Mouse (Mus musculus) cerebellum, adult (tissue): ENCODE measurements around the gene Ankrd34a.
A peak's percentile ranks its signal among the peaks of the same experiment; 100 is the strongest.

Experiments used
- ATAC-seq: cut with Nextera tagmentation; 2 replicates; pipeline ENCODE4 v1.9.2; 2017; ENCODE audit warnings: mild to moderate bottlenecking, moderate library complexity, mixed read lengths; ENCODE audit not compliant: insufficient number of reproducible peaks, low FRiP score, low TSS enrichment

The Ankrd34a gene

DNA sequence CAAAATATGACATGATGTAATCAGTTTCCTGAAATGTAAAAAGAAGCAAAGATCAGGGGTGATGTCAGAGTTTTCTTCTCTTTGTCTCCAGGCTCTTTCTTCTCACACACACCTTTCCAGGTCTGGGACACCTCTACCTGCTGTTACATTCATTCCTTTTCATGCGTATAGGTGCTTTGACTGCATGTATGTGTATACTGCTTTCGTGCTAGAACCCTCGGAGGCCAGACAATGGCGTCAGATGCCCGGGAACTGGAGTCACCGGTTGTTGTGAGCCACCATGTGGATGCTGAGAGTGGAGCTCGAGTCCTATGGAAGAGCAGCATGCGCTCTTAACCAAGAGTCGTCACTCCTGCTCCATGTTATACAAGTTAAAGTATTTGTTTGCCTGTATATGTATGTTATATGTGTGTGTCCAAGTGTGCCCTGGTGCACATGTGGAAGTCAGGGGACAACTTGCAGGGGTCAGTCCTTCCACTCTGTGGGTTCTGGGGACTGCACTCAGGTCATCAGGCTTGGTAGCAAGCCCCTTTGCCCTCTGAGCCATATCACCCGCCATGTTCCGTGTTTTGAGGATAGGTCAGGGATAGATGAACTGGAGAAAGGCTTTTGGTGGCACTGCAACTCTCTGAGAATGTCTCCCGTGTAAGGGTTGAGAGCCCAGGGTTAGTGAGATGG lies 17.7 kb upstream of the Ankrd34a start:
- no peak for ATAC-seq

DNA sequence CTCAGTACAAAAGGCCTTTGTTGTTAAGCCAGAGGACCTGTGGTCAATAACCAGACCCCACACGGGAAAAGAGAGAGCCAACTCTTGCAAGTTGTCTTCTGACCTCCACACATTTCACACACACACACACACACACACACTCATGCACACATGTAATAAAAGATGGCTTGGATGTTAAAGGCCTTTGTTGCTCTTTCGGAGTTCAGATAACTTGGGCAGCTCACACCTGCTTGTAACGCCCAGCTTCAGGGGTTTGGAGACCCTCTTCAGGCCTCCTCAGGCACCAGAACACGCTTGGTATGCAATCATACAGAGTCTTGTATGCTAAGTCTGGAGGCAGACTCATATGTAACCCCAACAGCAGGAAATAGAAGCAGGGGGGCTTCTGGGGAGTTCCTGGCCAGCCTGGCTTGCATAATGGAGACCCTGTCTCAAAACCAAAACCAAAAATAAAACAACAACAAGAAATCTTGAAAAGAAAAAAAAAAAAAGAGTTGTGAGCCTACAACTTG lies 17.1 kb upstream of the Ankrd34a start:
- ATAC-seq = no peak

- ATAC-seq = peak; percentile 82
Measured at GRCm38 (mm10) chr3:96579885-96580454, 16.5 kb upstream of the Ankrd34a start.

DNA sequence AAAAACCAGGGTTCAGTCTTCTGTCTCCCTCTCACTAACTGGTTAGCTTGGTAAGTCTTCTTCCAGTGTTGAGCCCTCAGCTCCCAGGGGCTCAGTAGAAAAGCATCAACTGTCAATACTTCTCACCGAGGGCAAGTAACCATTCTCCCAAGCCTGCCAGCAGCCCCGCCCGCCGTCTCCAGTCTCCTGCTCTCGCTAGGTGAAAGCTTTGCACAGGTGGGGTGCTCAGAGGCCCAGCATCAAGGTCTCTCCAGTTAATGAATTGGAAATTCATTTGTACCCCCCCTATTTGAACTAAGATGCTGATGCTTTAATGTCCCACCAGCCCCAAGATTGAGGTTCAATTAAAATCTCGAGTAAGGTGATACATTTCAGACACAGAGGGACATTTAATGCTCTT lies 15.3 kb upstream of the Ankrd34a start:
- ATAC-seq = no peak

DNA sequence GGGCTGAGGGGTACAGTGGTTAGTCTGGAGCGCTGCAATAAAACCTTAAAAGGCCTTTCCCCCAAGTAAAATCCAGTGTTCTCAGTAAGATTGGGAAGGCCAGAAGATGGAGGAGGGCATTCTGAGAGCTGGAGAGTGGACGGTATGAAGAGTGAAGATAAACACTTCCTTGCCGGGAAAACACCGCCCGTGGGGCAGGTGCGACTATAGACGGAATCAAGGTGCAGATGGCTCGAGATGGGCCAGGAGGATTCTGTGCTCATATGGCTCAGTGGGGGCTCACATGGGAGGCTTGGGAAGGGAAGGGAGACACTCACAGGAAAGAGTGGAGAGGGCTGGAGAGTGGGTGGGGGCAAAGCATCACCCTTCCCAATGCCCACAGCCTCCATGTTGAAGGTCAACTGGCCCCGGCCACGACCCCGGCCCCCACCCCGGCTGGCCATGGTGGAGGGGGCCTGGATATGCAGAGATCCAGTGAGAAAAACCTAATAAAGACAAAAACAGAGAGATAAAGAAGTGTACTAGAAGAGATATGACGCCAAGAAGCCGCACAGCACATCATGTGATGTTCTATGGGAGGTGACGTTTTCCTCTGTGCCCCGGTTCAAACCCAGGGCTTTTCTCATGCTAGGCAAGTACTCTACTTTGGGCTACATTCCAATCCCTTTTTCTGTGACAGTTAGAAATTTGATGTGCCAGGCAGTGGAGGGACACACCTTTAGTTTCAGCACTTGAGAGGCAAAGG lies 14.5 kb upstream of the Ankrd34a start:
- ATAC-seq = no peak

GRCm38 (mm10) chr3:96583386-96583785 lies 13.1 kb upstream of the Ankrd34a start:
- no peak for ATAC-seq

GRCm38 (mm10) chr3:96590657-96591056 lies 5.8 kb upstream of the Ankrd34a start:
- ATAC-seq = no peak

DNA sequence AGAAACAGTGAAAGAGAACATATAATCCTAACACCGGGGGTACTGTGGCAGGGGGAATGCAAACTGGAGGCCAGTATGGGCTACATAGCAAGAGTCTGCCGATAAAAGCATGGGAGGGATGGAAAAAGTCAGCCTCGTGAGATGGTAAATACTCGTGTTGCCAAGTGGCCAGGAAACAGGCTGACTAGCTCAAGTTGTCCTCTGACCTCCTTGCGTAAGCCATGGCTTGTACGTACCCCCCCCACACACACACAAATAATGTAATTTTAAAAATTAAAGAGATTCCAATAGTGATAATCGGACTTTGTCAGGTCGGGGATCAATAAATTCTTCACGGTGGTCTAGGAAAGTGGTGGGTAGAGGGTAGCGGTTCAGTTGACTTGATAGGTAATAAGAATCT lies 3.1 kb upstream of the Ankrd34a start:
- no peak for ATAC-seq

DNA sequence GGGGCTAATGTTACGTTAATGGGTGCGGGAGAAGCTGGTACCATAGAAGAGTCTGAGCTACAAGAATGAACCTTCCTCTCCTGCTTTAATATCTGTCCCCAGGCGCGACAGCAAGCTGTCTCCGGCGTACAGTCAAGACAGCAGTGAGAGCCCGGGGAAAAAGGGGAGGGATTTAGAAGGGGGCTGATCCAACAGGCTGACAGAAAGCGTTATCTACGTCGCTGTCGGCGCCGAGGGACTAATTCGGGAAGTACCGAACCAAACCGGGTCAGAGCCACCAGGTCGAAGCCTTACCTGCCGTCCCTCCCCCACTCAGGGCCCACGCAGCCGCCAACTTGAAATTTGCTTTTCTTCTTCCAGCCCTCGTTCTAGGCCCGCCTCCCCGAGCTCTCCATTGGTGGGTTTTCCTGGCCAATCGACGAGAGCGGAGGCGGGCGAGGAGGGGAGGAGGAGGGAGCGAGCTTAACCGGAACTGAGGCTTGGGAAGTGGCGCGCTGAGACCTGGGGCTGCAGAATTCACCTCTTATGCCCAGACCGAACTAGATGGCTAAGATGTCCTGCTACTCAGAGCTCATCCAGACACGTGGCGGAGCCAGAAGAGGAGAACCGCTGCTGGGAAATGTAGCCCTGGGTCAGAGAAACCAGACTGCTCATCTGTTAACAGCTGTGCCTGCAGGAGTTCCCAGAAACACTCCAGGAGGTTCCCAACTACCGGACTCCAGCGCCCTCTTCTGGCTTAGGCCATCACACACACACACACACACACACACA lies 2.5 kb upstream of the Ankrd34a start, which contains the start of gene Polr3gl:
Gene Polr3gl (minus strand): TSS at position 392 of the 771 bp plus-strand sequence.
- peak; percentile 83 for ATAC-seq

DNA sequence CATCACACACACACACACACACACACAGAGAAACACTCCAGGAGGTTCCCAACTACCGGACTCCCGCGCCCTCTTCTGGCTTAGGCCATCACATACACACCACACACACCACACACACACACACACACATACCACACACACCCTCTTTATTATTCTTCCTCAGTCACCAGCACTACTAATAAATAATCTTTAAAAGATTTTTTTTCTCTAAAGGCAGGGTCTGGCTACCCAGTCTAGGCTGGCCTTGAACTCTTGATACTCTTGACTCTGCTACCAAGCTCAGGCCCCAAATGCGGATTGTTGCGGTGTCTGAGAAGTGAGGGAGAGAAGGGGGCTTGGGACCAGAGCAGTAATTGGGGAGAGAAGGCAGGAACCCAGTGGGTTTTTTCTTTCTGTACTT lies 1.6 kb upstream of the Ankrd34a start:
- ATAC-seq = no peak

GRCm38 (mm10) chr3:96595661-96596060 lies 775 bp upstream of the Ankrd34a start:
- no peak for ATAC-seq

DNA sequence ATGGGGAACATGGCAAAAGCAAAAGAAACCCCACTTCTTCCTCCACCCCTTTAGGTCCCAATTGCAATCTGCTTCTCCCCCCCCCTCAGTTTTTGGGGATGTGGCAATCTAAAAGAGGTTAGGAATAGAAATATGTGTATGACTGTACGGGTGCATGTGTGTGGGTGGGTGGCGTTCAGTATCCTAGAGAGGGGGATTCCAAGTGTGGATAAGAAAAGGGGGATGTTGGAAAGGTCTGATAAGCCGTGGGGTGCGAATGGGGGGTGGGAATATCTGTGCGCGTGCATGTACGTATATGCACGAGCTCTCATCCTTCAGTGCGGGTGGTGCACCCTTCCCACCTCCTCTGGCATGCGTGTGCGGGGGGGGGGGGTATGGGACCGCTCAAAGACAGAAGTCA lies 419 bp downstream of the Ankrd34a start:
- no peak for ATAC-seq

GRCm38 (mm10) chr3:96597435-96597891 lies 1.0 kb downstream of the Ankrd34a start:
- no peak for ATAC-seq

- ATAC-seq = no peak
Measured at GRCm38 (mm10) chr3:96598156-96599068, 2.0 kb downstream of the Ankrd34a start.

DNA sequence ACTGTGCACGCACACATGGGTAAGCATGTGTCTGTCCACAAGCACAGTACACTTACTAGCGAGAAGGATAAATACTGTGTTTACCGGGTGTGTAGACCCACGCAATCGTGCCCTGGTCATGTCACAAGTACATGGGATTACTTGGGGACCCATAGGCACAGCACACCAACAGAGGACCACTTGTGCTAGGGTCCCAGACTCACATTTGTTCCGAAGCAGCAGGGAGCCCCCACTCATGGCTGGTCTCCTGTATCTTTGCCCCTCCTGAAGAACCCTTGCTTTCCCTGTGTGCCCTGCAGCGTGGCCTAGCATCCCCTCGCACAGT lies 2.6 kb downstream of the Ankrd34a start:
- no peak for ATAC-seq

DNA sequence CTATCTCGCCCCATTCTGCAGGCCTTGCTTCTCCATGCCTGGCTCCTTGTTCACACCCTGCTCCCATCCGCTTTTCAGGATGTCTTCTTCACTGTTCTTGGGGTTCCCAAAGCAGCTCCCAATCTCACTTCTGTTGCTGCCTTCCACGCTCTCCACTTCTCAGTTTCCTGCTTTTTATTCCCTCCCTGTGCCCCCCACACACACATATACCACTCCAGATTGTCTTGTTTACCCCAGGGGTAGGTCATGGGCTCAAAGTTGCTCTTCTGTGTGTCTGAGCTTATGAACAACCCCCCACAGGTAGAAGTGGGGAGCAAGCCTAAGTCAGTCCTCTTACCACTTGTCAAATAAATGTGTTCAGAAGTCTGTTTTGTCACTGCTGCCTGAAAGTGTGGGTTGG lies 3.0 kb downstream of the Ankrd34a start:
- no peak for ATAC-seq

- ATAC-seq = peak; percentile 81
Measured at GRCm38 (mm10) chr3:96600639-96601250, 4.3 kb downstream of the Ankrd34a start, which contains the start of gene Lix1l. Lix1l (plus strand) TSS chr3:96601149.

DNA sequence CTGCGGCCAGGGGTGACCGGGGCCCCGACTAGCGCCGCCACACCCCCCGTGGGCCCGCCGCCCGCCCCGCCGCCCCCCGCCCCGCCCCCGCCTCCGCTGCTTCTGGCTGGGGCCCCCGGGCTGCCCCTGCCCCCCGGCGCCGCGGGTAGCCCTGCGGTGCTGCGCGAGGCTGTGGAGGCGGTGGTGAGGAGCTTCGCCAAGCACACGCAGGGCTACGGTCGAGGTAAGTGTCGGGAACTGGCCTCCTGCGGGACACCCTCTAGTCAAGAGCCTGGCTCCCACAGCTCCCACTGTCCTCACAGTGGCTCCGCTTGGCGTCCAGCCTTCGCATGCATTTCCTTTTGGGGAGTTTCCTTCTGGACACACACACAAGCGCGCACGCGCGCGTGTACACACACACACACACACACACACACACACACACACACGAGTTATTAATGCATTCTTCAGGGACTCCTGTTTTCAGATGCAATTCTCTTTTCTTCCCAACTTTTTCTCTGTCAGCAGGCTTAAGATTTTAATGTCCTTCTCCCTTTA lies 4.9 kb downstream of the Ankrd34a start:
- no peak for ATAC-seq
